Comparison of ENCODE assay signal across 11 mouse cellular contexts in the genomic region with DNA sequence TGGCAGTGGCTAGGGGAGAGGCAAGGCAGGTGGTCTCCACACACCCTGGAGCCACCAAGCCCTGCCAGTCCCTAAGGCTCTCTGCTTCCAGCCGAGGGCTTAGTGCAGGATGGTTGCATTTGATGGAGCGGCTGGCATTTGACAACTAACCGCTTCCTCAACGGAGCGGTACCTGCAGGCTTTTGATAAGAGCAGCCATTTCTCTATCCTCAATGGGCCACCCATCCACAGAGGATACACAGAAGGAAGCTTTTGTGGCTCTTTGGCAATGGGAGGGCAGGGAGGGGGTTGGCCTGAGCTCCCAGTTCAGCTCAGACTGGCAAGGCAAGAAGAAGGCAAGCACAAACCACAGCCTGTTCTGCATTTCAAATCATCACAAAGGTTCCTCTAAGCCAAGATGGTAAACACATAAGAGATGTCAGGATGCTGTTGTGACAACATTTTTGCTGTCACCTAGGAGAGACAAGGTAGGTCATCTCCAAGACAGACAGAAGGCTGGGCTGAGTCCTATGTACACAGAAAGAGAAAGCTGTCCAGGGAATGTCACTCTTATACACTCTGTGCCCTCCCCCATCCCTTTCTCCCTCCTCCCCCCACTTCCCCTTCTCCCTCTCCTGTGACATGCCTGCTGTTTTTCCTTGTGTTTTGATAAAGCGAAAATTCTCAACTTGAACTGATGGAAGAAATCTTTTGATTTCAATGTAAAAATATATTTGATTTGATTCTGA.
DNase-seq lines count a peak whose midpoint lies in the region; ATAC-seq and TF ChIP-seq lines count a peak whose summit lies in the region.
"Had no signal": no experiment of that assay in that cellular context is flagged by ENCODE, and none has a peak within 500 bp of the region (broad histone marks: within the 10 kb centered on the region; RNA-seq: fewer than 3 reads in every experiment).

No protein-coding gene starts in this region.

- DNase-seq in heart, postnatal 14 days, result no peak
- peak; percentile 42 for DNase-seq in G1E (ENCODE audit: low spot score)
- DNase-seq in midbrain, embryonic 10.5 days (ENCODE audit: low spot score), result no peak
- no peak for DNase-seq in adrenal gland, postnatal 25 days
- no peak for DNase-seq in ovary, postnatal 36 days (ENCODE audit: low spot score)
- DNase-seq: gastrocnemius, postnatal 25 days had no signal

- H3K9me3 ChIP-seq in heart, embryonic 11.5 days (replicated peaks; ENCODE audit: control insufficient read depth, low read length), result no peaks in the 10 kb centered on the region
- no peaks in the 10 kb centered on the region for H3K9me3 ChIP-seq in G1E (replicated peaks)
- H3K9me3 ChIP-seq in midbrain, embryonic 10.5 days (replicated peaks), result no peaks in the 10 kb centered on the region
- no peaks in the 10 kb centered on the region for H3K9me3 ChIP-seq in intestine, postnatal 0 days (ENCODE audit: control insufficient read depth)
- H3K9me3 ChIP-seq: forebrain, embryonic 10.5 days; neural tube, embryonic 15.5 days had no signal

- 60% methylated on average over 6 of the region's 6 CpGs for WGBS in heart, embryonic 11.5 days (ENCODE audit: insufficient replicate concordance)
- 65% methylated on average over 6 of the region's 6 CpGs for WGBS in midbrain, embryonic 10.5 days
- 80% methylated on average over 6 of the region's 6 CpGs for WGBS in intestine, postnatal 0 days

- no peak overlapping the region; the same call in 1 of the 2 replicates for H3K4me2 ChIP-seq in heart, embryonic 11.5 days
- H3K4me2 ChIP-seq in intestine, postnatal 0 days (replicated peaks; ENCODE audit: low read depth), result no peak overlapping the region
- H3K4me2 ChIP-seq: neural tube, embryonic 15.5 days had no signal

- H3K4me1 ChIP-seq in heart, embryonic 11.5 days (ENCODE audit: control insufficient read depth, insufficient read depth, low read length), result peaks cover 8% of the 10 kb centered on the region
- peaks cover 34% of the 10 kb centered on the region for H3K4me1 ChIP-seq in G1E (ENCODE audit: insufficient read depth, low read depth, low read length)
- H3K4me1 ChIP-seq in midbrain, embryonic 10.5 days, result peaks cover 32% of the 10 kb centered on the region
- no peaks in the 10 kb centered on the region for H3K4me1 ChIP-seq in intestine, postnatal 0 days (replicated peaks; ENCODE audit: control insufficient read depth, insufficient read depth, low read length)

- H3K9ac ChIP-seq in heart, embryonic 11.5 days (ENCODE audit: low read depth, low read length), result peak overlapping the region; percentile 28; the same call in 1 of the 2 replicates
- H3K9ac ChIP-seq in intestine, postnatal 0 days (ENCODE audit: low read depth, low read length), result no peak overlapping the region
- H3K9ac ChIP-seq: neural tube, embryonic 15.5 days had no signal

- no peak for TF ChIP-seq CTCF in G1E (IDR thresholded peaks at IDR 0.05; ENCODE audit: low read depth, low read length)
- TF ChIP-seq CTCF in intestine, postnatal 0 days (IDR thresholded peaks at IDR 0.05; ENCODE audit: low read depth), result no peak

- H3K27ac ChIP-seq in heart, embryonic 11.5 days (ENCODE audit: low read depth, low read length), result no peak overlapping the region
- H3K27ac ChIP-seq in midbrain, embryonic 10.5 days (replicated peaks), result 0 out of 2 replicates have a peak overlapping the region, but pooled peaks have one; percentile 9
- H3K27ac ChIP-seq in intestine, postnatal 0 days (ENCODE audit: low read depth, low read length), result no peak overlapping the region
- H3K27ac ChIP-seq: forebrain, embryonic 10.5 days; neural tube, embryonic 15.5 days had no signal

- no peaks in the 10 kb centered on the region for H3K36me3 ChIP-seq in heart, embryonic 11.5 days (ENCODE audit: control insufficient read depth, insufficient read depth, low read length)
- H3K36me3 ChIP-seq in G1E (replicated peaks), result no peaks in the 10 kb centered on the region
- H3K36me3 ChIP-seq in midbrain, embryonic 10.5 days, result no peaks in the 10 kb centered on the region
- no peaks in the 10 kb centered on the region for H3K36me3 ChIP-seq in intestine, postnatal 0 days (ENCODE audit: control insufficient read depth, insufficient read depth)
- H3K36me3 ChIP-seq: forebrain, embryonic 10.5 days; neural tube, embryonic 15.5 days had no signal

- no peak overlapping the region for H3K4me3 ChIP-seq in heart, embryonic 11.5 days (ENCODE audit: low read depth, low read length)
- H3K4me3 ChIP-seq in G1E (ENCODE audit: low read depth, low read length), result peak overlapping the region; percentile 44; the same call in 1 of the 2 replicates
- no peak overlapping the region for H3K4me3 ChIP-seq in midbrain, embryonic 10.5 days
- H3K4me3 ChIP-seq in intestine, postnatal 0 days (ENCODE audit: low read depth, low read length), result no peak overlapping the region
- H3K4me3 ChIP-seq: forebrain, embryonic 10.5 days; neural tube, embryonic 15.5 days had no signal

- ATAC-seq in heart, embryonic 11.5 days (replicated peaks; ENCODE audit: insufficient number of reproducible peaks, low FRiP score, low TSS enrichment), result no peak
- ATAC-seq in G1E (ENCODE audit: extremely low read depth, insufficient number of reproducible peaks, low FRiP score, poor library complexity, severe bottlenecking), result peak; percentile 19; the same call in 1 of the 2 replicates
- peak; percentile 87 for ATAC-seq in erythroblast, adult 5-6 weeks (replicated peaks; ENCODE audit: low FRiP score, poor library complexity, severe bottlenecking)
- no peak for ATAC-seq in intestine, postnatal 0 days

- intact Hi-C loops in heart, postnatal 14 days (cut with DNase I), result loop anchor here (5.0 kb wide), 1 partner anchor 41 kb away; no protein-coding TSS in a partner anchor

- no peaks in the 10 kb centered on the region for H3K27me3 ChIP-seq in heart, embryonic 11.5 days (ENCODE audit: control insufficient read depth, insufficient read depth, low read length)
- peaks cover 21% of the 10 kb centered on the region for H3K27me3 ChIP-seq in G1E (ENCODE audit: insufficient read depth, low read length)
- no peaks in the 10 kb centered on the region for H3K27me3 ChIP-seq in midbrain, embryonic 10.5 days (ENCODE audit: low read depth, poor library complexity, severe bottlenecking)
- H3K27me3 ChIP-seq in intestine, postnatal 0 days (replicated peaks; ENCODE audit: control insufficient read depth, insufficient read depth, low read length), result no peaks in the 10 kb centered on the region
- H3K27me3 ChIP-seq: neural tube, embryonic 15.5 days had no signal

Comparison
In these comparisons a context has a peak if more than half of its experiments do, and no peak if none do; other contexts are left out.
1. ATAC-seq: peak in G1E (single experiment) and erythroblast, adult 5-6 weeks (single experiment); none in heart, embryonic 11.5 days (single experiment) and intestine, postnatal 0 days (single experiment).